22 mouse cellular contexts compared by ENCODE assay signal in the genomic region with DNA sequence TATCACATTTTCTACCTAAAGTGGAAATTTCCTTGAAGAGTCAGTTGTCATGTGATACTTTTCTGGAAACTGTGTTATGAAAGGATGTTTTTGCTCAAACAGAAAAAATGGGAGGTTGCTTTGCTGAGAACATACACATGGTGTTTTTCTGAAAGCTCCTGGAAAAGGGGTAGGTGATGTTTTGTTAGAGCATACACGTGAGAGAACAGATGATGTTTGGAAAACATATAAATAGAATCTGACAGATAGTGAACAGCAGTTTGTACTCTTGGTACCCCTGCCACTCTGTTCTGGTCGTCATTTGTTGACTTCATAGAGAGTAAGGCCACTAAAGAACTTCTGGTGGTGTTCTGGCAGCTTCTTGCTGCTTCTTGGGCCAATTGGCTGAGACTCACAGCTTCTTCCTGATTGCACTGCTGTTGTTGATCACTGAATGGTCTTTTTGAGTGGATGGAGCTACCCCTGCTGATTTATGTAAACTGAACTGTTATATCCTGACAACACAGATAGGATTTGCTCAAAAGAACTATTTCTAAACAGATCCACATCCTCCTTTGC. TPM values are rescaled to one million over a fixed set of nuclear protein-coding genes. Genes with fewer than 3 reads are reported as not detected.
DNase-seq lines count a peak whose midpoint lies in the region; ATAC-seq lines count a peak whose summit lies in the region.
"Had no signal": no experiment of that assay in that cellular context is flagged by ENCODE, and none has a peak within 500 bp of the region (broad histone marks: within the 10 kb centered on the region; RNA-seq: fewer than 3 reads in every experiment).

No protein-coding gene starts in this region.

- H3K4me2 ChIP-seq in heart, embryonic 12.5 days, result no peak overlapping the region
- no peak overlapping the region for H3K4me2 ChIP-seq in kidney, embryonic 16.5 days (replicated peaks; ENCODE audit: low read depth, low read length)
- H3K4me2 ChIP-seq: hindbrain, embryonic 14.5 days; liver, embryonic 13.5 days; midbrain, embryonic 15.5 days had no signal

- no peaks in the 10 kb centered on the region for H3K27me3 ChIP-seq in heart, embryonic 12.5 days (replicated peaks)
- H3K27me3 ChIP-seq in kidney, embryonic 16.5 days (ENCODE audit: insufficient read depth, low read length), result no peaks in the 10 kb centered on the region
- H3K27me3 ChIP-seq: liver, embryonic 13.5 days; midbrain, embryonic 15.5 days had no signal

- no peak overlapping the region for H3K27ac ChIP-seq in heart, embryonic 12.5 days (ENCODE audit: poor library complexity, severe bottlenecking)
- H3K27ac ChIP-seq in kidney, embryonic 16.5 days (ENCODE audit: low read length), result no peak overlapping the region
- H3K27ac ChIP-seq: hindbrain, embryonic 14.5 days; liver, embryonic 13.5 days; midbrain, embryonic 15.5 days had no signal

- no peak for ATAC-seq in heart, embryonic 12.5 days (ENCODE audit: insufficient number of reproducible peaks, low FRiP score)
- ATAC-seq in kidney, embryonic 16.5 days (ENCODE audit: low FRiP score, low TSS enrichment), result no peak
- no peak for ATAC-seq in megakaryocyte progenitor cell, adult 5-6 weeks (replicated peaks; ENCODE audit: poor library complexity)
- ATAC-seq: forebrain, embryonic 14.5 days; midbrain, embryonic 15.5 days had no signal

- H3K9ac ChIP-seq in heart, embryonic 12.5 days, result no peak overlapping the region
- no peak overlapping the region for H3K9ac ChIP-seq in kidney, embryonic 16.5 days (replicated peaks; ENCODE audit: low read length)
- H3K9ac ChIP-seq: hindbrain, embryonic 14.5 days; liver, embryonic 13.5 days; midbrain, embryonic 15.5 days had no signal

- DNase-seq in heart, adult 11 months, result peak; percentile 98
- peak; percentile 6 for DNase-seq in urinary bladder, postnatal 25 days (ENCODE audit: low spot score)
- DNase-seq in urinary bladder, adult 2 months (ENCODE audit: low spot score), result no peak
- peak; percentile 40 for DNase-seq in heart, postnatal 25 days (ENCODE audit: low spot score)
- peak; percentile 64 for DNase-seq in naive thymus-derived CD4-positive, alpha-beta T cell, adult 2 months (ENCODE audit: low read depth)
- DNase-seq: cerebellum, adult 18-20 months; kidney, adult 2 months; liver, embryonic 13.5 days; right cerebral cortex, postnatal 4 days; thymus, postnatal 4 days had no signal

- H3K36me3 ChIP-seq in heart, embryonic 12.5 days, result no peaks in the 10 kb centered on the region
- H3K36me3 ChIP-seq in kidney, embryonic 16.5 days (ENCODE audit: insufficient read depth, low read length), result no peaks in the 10 kb centered on the region
- H3K36me3 ChIP-seq: liver, embryonic 13.5 days; midbrain, embryonic 15.5 days had no signal

- H3K9me3 ChIP-seq in heart, embryonic 12.5 days (replicated peaks), result no peaks in the 10 kb centered on the region
- no peaks in the 10 kb centered on the region for H3K9me3 ChIP-seq in kidney, embryonic 16.5 days (ENCODE audit: low read length)
- H3K9me3 ChIP-seq: liver, embryonic 13.5 days; midbrain, embryonic 15.5 days had no signal

- 0 out of 2 replicates have a peak, but pooled peaks cover 2% of the 10 kb centered on the region for H3K4me1 ChIP-seq in heart, embryonic 12.5 days (replicated peaks)
- no peaks in the 10 kb centered on the region for H3K4me1 ChIP-seq in kidney, embryonic 16.5 days (ENCODE audit: insufficient read depth, low read length)
- H3K4me1 ChIP-seq: midbrain, embryonic 15.5 days had no signal

- intact Hi-C loops in heart, postnatal 25 days (cut with DNase I), result no loop called here

- no peak overlapping the region for H3K4me3 ChIP-seq in heart, embryonic 12.5 days
- H3K4me3 ChIP-seq in kidney, embryonic 16.5 days (ENCODE audit: low read length), result no peak overlapping the region
- H3K4me3 ChIP-seq: liver, embryonic 13.5 days; midbrain, embryonic 15.5 days had no signal

- WGBS in heart, embryonic 12.5 days, result 51% methylated on average over 2 of the region's 2 CpGs
- WGBS in kidney, embryonic 16.5 days, result 48% methylated on average over 2 of the region's 2 CpGs

RNA-seq across cellular contexts. Expression of gene Ms4a4d, which starts 2.6 kb away (rescaled TPM):
- polyA plus RNA-seq in heart, embryonic 12.5 days (2016; fragmentation: Nextera tagmentation; extraction: Ambion mirVana), result 0.33 and 0.41 TPM in 2 replicates
- 45.9 and 47.7 TPM in 2 replicates for polyA plus RNA-seq in urinary bladder, adult 2 months (2012; rRNA removed)
- total RNA-seq in heart, postnatal 25 days (2021), result 10 to 100 TPM in 1 of 2 experiments, 1 to 10 TPM in 1; 5.6 to 10.3 TPM
- polyA plus RNA-seq in kidney, embryonic 16.5 days (2015; fragmentation: Nextera tagmentation; extraction: Ambion mirVana), result 0.17 and 0.19 TPM in 2 replicates
- not detected in 2 replicates for total RNA-seq in megakaryocyte progenitor cell, adult 5-6 weeks (2015)
- total RNA-seq in megakaryocyte progenitor cell, adult 5-6 weeks (2017), result not detected in 2 replicates
- total RNA-seq: granulocyte monocyte progenitor cell, adult 5-6 weeks; left cerebral cortex, postnatal 36 days had no signal
- polyA plus RNA-seq: brain, embryonic 14.5 days; C2C12; forebrain, embryonic 14.5 days; hindbrain, embryonic 14.5 days; midbrain, embryonic 15.5 days had no signal

RNA-seq across cellular contexts. Expression of gene Ms4a6b, which starts 17.7 kb away (rescaled TPM):
- polyA plus RNA-seq in heart, embryonic 12.5 days (2016; fragmentation: Nextera tagmentation; extraction: Ambion mirVana), result 1.4 and 1.5 TPM in 2 replicates
- 9.2 and 14.0 TPM in 2 replicates for polyA plus RNA-seq in urinary bladder, adult 2 months (2012; rRNA removed)
- total RNA-seq in heart, postnatal 25 days (2021), result 1 to 10 TPM; 5.7 to 6.1 TPM
- 3.2 and 4.1 TPM in 2 replicates for polyA plus RNA-seq in kidney, embryonic 16.5 days (2015; fragmentation: Nextera tagmentation; extraction: Ambion mirVana)
- total RNA-seq in megakaryocyte progenitor cell, adult 5-6 weeks (2015), result 44.8 and 47.0 TPM in 2 replicates
- 19.8 and 24.4 TPM in 2 replicates for total RNA-seq in megakaryocyte progenitor cell, adult 5-6 weeks (2017)
- polyA plus RNA-seq: C2C12 had no signal

RNA-seq across cellular contexts. Expression of gene Gm8369, which starts 48.2 kb away (rescaled TPM):
- not detected in 2 replicates for polyA plus RNA-seq in heart, embryonic 12.5 days (2016; fragmentation: Nextera tagmentation; extraction: Ambion mirVana)
- 0.69 and 0.70 TPM in 2 replicates for polyA plus RNA-seq in urinary bladder, adult 2 months (2012; rRNA removed)
- total RNA-seq in heart, postnatal 25 days (2021), result not detected
- polyA plus RNA-seq in kidney, embryonic 16.5 days (2015; fragmentation: Nextera tagmentation; extraction: Ambion mirVana), result not detected in 2 replicates
- total RNA-seq in megakaryocyte progenitor cell, adult 5-6 weeks (2015), result 0.67 and 2.5 TPM in 2 replicates
- total RNA-seq in megakaryocyte progenitor cell, adult 5-6 weeks (2017), result 1.2 and 1.3 TPM in 2 replicates
- polyA plus RNA-seq: brain, embryonic 14.5 days; C2C12; forebrain, embryonic 14.5 days; hindbrain, embryonic 14.5 days; liver, embryonic 13.5 days; midbrain, embryonic 15.5 days; neural tube, embryonic 11.5 days; stomach, embryonic 14.5 days had no signal

Comparison
In these comparisons a context has a peak if more than half of its experiments do, and no peak if none do; other contexts are left out.
1. RNA of gene Ms4a4d, which starts 2.6 kb away (polyA plus RNA-seq): 45.9 to 47.7 TPM in urinary bladder, adult 2 months; 0.33 to 0.41 TPM in heart, embryonic 12.5 days and 0.17 to 0.19 TPM in kidney, embryonic 16.5 days; every median in the first group is over 10 times any median in the second.